Mouse (Mus musculus) splenic B cell, adult 2 months (primary cell): ENCODE results near the gene Myo10.
A peak's percentile ranks its signal among the peaks of the same experiment; 100 is the strongest.
"Not testable (repeated sequence)": the region's sequence is repeated elsewhere in the genome, so short reads cannot be mapped to it uniquely, and the experiment has no call there.

Experiments
- DNase-seq: peaks from one replicate; pipeline ENCODE4 v3.0.0-alpha.2; 2011; ENCODE audit warnings: low read depth, low spot score
- H3K27me3 ChIP-seq: 2 replicates; pipeline ENCODE4 v1.6.1; 2012; ENCODE audit warnings: mild to moderate bottlenecking, low read length, moderate library complexity, mixed read lengths; ENCODE audit not compliant: control insufficient read depth, poor library complexity, insufficient read depth, severe bottlenecking
- H3K36me3 ChIP-seq: 2 replicates; pipeline ENCODE4 v1.6.1; 2012; ENCODE audit warnings: mild to moderate bottlenecking, low read length, moderate library complexity, mixed read lengths; ENCODE audit not compliant: control insufficient read depth, poor library complexity, insufficient read depth, severe bottlenecking

Gene Myo10

DNA sequence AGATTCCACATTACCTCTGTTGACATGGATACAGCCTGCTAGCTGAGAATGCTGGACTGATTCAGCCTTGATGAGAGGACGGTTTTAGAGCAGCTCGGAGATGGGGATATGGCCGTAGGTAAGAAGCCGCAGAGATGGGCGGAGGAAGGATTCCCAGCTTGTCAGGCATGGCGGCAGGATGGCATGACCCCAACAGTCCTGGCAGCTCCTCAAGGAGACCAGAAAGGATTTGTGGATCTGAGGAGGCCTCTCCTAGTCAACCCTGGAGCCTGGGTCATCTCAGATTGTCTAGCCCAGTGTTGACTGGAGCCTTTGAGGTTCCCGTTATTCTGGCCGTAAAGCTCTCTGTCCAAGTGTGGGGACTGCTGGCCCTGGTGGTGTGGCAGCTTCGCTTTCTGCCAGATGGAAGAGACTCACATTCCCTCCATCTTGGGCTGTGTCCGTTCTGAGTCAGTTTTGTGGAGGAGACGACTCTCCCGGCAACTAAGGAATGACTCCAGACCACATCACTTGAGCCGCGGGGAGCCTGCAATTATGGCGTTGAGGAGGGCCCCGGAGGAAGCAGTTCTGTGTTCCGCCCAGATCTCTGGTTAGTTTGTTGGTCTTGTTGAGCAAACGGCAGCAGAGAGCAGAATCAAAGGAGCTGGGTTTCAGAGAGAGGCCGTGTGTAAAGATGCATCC, 84.7 kb downstream of the Myo10 start:
- no peak for DNase-seq
- Histone ChIP-seq H3K36me3 (no peaks in the 10 kb centered on the region), H3K27me3 (no peaks in the 10 kb centered on the region)

DNA sequence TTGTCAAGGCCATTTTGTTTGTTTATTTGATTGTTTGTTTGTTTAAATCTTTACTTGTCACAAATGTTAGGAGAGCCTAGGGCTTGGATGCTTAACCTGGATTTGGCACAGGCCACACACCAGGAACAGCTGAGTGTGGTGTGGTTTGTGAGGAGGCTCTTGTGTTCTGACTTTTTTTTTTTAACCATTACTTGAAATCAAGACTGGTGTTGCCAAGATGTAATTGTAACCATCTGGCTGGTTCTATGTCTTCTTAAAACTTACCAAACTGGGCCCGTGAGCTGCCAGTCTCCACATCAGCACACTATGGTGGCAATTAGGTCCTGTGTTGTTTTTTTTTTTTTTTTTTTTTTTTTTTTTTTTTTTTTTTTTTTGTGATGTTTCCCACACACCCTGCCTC, 85.6 kb downstream of the Myo10 start:
- DNase-seq, result no peak
- Histone ChIP-seq H3K27me3 (no peaks in the 10 kb centered on the region), H3K36me3 (no peaks in the 10 kb centered on the region)

DNA sequence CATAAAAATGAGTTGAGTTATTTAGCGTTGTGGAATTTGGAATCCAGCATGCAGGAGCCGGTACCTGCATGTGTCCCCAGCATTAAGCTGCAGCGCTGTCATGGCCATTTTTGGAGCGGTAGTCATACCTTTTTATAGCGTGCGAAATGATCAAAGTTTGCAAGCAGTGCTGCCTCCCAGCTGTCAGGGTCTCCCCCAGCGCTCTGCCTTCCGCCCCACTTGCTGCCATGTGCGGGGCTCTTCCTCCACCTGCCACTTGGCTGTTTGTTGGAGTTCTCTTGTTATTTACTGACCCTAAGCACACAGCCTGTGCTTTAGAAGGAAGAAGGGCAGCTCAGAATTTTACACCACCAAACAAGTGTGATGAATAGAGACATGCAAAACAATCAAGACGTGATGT, 88.6 kb downstream of the Myo10 start:
- H3K36me3 ChIP-seq, result no peaks in the 10 kb centered on the region
- DNase-seq, result no peak

DNA sequence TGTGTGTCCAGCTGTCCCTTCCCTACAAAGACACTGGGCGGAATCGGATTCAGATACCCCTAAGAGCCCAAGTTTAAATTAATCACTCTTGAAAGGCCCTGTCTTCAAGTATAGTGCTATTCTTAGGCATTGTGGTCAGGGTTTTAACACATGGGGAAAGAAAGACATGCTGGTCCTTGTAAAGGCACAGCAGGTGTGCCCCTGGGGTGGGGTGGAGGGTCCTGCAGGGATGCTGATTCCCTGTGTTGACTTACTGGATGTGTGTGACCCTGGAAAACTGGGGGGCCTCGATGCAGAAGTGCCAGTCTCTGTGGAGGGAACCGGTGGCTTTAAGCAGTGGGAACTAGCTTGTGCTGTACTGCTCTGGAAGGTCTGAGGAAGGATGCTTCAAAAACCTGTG, 90.6 kb downstream of the Myo10 start:
- DNase-seq, result no peak
- Histone ChIP-seq H3K36me3 (no peaks in the 10 kb centered on the region), H3K27me3 (no peaks in the 10 kb centered on the region)

More for the DNA sequence above, 88.6 kb downstream of the Myo10 start:
- no peaks in the 10 kb centered on the region for H3K27me3 ChIP-seq

DNA sequence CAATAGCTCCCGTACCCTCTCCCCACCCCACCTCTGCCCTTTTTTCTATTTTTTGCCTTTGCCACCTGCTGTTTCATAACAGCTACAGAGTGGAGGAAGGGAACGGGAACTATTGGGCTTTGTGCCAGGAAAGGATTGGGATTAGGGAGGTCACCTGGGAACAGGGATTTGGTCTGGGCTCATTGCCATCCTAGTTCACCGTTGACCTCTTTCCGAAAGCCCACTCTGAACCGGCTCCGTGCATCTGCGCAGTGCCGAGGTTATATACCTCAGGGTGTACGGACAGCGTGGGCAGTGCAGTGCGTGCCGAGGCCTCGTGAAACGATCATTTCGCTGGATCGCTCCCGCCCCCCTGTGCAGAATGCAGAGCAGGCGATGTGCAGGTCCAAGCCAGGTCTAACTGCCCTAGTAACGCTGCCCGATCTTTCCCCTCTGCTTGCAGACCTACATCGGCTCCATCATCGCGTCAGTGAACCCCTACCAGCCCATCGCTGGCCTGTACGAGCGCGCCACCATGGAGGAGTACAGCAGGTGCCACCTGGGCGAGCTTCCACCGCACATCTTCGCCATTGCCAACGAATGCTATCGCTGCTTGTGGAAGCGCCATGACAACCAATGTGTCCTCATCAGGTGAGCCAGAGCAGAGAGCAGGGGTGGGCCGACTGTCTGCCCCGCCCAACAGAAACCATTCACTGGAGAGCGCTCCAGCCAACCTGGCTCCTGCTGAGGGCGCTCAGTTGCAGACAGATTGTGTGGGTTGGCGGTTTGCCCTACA, 91.4 kb downstream of the Myo10 start:
- no peak for DNase-seq
- H3K36me3 ChIP-seq, result no peaks in the 10 kb centered on the region

DNA sequence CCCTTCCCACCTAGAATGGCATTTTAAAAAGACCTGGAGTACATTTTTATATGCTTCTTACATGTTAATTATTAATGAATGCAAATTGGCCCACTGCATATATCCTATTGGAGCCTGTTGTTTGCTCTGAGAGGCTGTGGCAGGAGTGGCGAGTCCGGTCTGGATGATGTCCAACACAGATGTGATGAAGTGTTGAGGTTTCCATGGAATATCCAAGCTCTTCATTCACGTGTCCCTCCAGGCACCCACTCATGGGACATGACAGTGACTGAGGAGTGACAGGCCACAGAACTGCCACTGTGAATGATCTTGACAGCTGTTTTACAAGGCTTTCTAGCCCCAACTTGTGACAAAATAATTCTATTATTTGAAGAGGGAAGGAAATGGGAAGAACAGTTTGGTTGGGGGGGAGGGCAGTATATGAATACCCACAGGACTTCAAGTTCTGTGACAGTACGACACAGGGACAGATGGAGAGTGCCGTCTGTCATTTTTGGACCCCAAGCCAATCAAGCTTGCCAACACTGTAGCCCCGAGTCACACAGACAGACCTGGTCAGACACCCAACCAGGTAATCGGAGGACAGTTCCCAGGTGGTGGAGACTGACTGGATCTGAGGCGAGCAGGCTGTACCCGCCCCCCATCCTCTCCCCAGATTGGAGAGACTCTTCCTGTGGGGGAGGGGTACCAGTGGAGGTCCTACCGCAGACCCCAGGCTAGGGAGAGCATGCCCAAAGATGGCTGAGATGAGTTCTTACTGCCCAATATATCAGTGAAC, 93.1 kb downstream of the Myo10 start:
- no peak for DNase-seq
- no peaks in the 10 kb centered on the region for H3K27me3 ChIP-seq
- H3K36me3 ChIP-seq, result no peaks in the 10 kb centered on the region

More for the DNA sequence above, 91.4 kb downstream of the Myo10 start:
- H3K27me3 ChIP-seq, result no peaks in the 10 kb centered on the region

DNA sequence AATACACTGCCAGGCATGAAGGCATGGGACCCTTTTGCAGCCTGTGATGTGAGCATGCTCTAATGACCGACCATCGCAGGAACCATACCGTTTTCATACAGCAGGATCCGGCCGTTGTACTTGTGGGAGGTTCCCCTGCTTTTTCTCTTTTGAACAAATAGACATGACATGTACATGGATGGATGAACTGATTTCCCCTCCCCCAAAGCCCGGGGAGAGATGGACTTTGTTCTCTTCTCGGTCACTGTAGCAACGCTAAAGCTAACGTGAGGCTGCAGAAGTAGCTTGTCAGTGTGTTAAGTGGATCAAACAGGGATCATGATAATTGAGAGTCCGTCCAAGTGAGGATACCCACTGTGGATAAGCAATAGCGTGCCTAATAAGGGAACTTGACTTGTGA, 93.7 kb downstream of the Myo10 start:
- no peak for DNase-seq
- H3K36me3 ChIP-seq, result no peaks in the 10 kb centered on the region
- no peaks in the 10 kb centered on the region for H3K27me3 ChIP-seq

DNA sequence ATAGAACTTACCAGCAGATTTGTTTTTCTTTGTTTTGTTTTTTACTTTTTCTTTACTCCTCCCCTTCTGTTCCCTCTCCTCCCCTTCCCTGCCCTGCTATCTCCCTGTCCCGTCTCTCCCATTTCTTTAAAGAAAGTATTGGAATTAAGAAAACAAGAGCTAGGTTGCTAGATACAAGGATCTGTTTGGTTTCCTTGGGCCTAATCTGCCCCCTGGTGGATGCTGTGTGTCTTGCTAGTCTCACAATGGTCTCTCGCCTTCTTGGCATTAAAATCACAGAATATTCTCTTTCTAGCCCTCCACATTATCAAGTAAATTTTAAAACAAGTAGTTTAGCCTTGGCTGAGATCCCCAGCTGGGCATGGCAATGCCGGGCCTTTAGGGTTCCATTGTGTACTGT, 94.7 kb downstream of the Myo10 start:
- Histone ChIP-seq H3K27me3 (no peaks in the 10 kb centered on the region), H3K36me3 (no peaks in the 10 kb centered on the region)
- DNase-seq, result peak; percentile 75

DNA sequence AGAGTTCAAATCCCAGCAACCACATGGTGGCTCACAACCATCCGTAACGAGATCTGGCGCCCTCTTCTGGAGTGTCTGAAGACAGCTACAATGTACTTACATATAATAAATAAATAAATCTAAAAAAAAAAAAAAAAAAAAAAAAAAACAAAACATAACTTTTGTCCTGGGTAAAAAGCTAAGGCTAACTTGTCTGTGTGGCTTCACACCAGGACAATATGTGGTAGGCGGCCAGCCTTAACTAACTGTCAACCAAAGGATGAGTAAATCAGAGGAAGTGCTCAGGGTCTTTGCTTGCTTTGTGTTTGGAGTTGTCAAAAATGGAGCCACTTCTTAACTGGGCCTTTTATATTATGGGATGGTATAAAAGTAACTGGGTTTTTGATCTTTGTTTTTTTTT, 95.8 kb downstream of the Myo10 start:
- DNase-seq, H3K27me3 ChIP-seq, H3K36me3 ChIP-seq: not testable (repeated sequence)

DNA sequence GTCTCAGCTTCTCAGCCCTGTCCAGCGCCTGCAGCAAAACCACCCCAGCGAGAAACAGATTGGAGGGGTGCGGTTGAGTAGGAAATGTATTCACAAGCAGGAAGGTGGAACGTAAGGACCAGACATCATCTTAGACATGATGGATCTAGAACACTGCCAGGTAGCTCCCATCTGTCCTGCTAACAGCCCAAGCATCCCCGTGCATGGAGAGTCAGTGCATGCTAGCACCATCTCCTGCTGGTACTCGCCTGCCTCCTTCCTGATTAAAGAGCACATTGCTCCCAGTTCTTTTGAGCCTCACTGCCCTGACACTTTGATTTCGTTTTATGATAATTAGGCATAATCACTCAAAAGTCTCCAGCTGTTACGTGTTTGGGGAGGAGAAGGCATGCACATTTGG, 96.9 kb downstream of the Myo10 start:
- no peaks in the 10 kb centered on the region for H3K27me3 ChIP-seq
- DNase-seq, result no peak
- no peaks in the 10 kb centered on the region for H3K36me3 ChIP-seq

DNA sequence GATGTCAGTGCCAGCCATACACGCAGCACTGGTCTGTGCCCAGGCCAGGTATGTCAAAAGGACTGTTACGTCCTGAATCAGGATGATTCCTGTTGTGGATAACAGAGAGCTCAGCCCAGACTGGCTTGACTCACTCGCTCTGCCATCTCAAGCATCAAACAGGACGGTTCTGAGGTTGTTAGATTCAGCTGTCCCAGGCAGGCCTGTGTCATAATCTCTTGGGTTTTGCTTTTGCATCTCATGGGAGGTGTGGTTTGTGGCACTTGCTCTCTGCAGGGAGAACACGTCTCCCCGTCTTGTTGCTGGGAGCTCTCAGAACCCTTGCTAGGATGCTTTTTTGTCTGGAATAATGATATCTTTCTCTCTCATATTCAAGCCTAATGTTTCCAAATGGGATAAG, 97.9 kb downstream of the Myo10 start:
- H3K36me3 ChIP-seq, result no peaks in the 10 kb centered on the region
- no peak for DNase-seq
- no peaks in the 10 kb centered on the region for H3K27me3 ChIP-seq

DNA sequence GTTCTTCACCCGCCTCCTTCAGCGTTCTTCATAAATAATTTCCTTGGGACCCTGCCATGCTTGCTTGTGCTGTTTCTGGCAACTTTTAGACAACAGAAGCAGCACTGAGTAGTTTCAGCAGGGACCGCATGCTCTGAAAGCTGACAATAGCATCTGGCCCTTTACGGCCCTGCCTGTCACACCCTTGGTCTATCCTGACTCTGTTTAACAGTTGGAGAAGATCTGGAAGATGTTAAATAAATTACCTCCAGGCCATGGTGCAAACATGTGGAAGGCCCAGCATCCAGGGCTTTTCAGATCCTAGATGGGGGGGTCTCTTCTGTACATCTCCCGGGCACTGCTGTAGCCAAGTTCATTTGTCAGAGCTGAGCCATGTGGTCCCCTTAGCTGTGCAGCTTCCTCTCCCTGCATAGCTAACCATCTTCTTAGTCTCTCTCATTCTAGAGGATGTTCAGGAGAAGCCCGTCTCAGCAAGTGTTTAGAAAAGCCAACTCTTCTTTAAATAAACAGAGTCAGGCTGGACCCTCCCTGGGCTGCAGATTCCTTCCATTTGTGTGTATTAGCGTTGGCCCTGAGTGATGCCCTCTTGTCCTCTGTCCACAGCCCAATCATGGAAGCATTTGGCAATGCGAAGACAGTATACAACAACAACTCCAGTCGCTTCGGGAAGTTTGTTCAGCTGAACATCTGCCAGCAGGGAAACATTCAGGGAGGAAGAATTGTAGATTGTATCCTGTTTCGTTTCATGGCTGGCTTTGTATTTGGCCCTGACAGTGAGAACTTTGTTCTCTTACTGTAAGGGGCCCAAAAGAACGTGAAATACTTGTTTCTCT, 101.2 kb downstream of the Myo10 start:
- H3K36me3 ChIP-seq, result no peaks in the 10 kb centered on the region
- DNase-seq, result no peak
- H3K27me3 ChIP-seq, result no peaks in the 10 kb centered on the region

DNA sequence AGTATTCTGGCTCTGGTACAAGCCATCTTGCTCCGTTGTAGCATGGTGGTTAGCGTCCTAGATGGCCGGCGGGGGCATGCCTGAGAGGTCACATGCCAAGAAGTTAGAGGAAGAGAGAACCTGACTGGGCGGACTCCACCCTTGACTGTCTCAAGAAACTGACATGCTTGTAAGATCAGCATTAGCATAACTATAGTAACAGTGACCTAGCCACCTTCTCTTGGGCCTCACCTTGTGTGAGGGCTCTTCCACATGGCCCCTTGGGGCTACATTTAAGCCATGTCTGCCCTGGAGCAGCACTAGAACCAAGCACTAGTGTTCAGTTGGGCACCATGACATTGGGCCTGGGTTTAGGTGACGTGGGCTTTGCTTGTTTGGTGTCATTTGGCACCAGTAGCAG, 102.2 kb downstream of the Myo10 start:
- DNase-seq, result no peak
- no peaks in the 10 kb centered on the region for H3K36me3 ChIP-seq
- no peaks in the 10 kb centered on the region for H3K27me3 ChIP-seq

DNA sequence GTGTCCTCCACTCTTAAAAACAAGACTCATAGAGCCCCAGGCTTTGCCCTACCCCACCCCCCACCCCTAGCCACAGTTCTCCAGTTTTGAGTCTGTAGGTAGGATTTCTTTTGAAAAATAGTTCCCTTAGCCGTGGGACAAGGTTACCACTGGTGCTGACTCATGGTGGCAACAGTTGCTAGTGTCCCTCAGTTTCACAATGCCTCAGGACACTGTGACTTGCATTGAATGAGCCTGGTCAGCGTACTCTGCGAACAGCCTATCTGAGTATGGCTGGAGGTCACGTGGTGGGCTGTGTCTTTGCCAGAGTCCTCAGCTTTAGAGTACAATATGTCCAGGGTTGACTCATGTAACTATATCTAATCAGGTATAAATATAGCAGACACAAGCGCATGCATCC, 104.5 kb downstream of the Myo10 start:
- no peak for DNase-seq
- Histone ChIP-seq H3K27me3 (no peaks in the 10 kb centered on the region), H3K36me3 (no peaks in the 10 kb centered on the region)
